Mouse (Mus musculus) erythroblast, embryonic 14.5 days (primary cell): Measurements from ENCODE around the gene Emx1. TPM values are rescaled to one million over a fixed set of nuclear protein-coding genes. Genes with fewer than 3 reads are reported as not detected.

ENCODE experiments used
- H3K27me3 ChIP-seq: 2 replicates; pipeline ENCODE4 v1.6.1; 2012; ENCODE audit warnings: inconsistent platforms; ENCODE audit not compliant: control insufficient read depth
- H3K36me3 ChIP-seq: 2 replicates; pipeline ENCODE4 v1.6.1; 2012; ENCODE audit warnings: mild to moderate bottlenecking, inconsistent platforms; ENCODE audit not compliant: control insufficient read depth
- H3K4me1 ChIP-seq: 2 replicates; pipeline ENCODE4 v1.6.1; 2012; ENCODE audit warnings: inconsistent platforms; ENCODE audit not compliant: control insufficient read depth
- H3K4me3 ChIP-seq: replicated peaks from 2 replicates; pipeline ENCODE3; 2012; ENCODE audit warnings: moderate library complexity, mild to moderate bottlenecking, inconsistent platforms
- H3K9me3 ChIP-seq: 2 replicates; pipeline ENCODE4 v1.6.1; 2012; ENCODE audit warnings: low read length, inconsistent platforms, mixed read lengths; ENCODE audit not compliant: control insufficient read depth
- GATA1 ChIP-seq: IDR thresholded peaks from 2 replicates; pipeline ENCODE4 v1.6.1; 2012; ENCODE audit warnings: low read length, inconsistent platforms, mixed read lengths
- TAL1 ChIP-seq: IDR thresholded peaks from 3 replicates; pipeline ENCODE4 v1.6.1; 2012; ENCODE audit warnings: low read length, inconsistent platforms, mixed read lengths
- polyA plus RNA-seq: library from polyadenylated mRNA; stranded (reverse); fragments of >175 nt; gene quantifications from 2 replicates; pipeline ENCODE4 v1.2.3, GENCODE M21; 2012

The Emx1 gene
- polyA plus RNA-seq, 1 experiment, result not detected

DNA sequence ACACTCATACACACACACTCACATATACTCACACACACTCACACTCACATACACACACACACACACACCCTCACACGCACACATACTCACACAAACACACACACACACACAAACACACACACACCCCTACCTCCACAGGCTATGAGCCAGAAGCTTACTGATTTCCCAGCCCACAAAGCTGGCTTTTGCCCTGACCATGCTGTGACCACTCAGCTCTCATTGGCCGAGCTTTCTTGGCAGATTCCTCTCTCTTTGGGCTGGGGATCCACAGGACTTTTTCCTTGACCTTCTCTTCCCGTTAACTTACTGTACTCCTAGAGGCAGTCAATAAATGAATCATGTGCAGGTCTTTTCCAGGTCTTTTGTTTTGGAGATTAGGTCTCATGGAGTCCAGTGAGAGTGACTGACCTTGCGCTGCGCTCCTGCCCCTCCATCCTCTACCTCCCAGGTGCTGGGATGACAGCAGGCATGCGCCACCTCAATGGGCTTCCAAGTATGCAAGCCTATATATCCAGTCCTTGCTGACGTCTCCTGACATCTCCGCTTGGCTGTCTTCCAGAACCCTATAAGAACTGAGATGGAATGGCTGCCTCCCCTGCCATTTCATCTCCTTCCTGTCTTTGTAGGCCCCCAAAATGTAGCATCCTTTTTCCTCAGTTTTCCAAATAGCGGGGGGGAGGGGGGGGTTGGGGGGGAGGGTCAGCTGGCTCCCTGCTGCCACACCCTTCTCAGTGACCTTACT, 22.2 kb downstream of the Emx1 start:
- H3K9me3 ChIP-seq, result no peaks in the 10 kb centered on the region
- H3K27me3 ChIP-seq, result peaks cover 9% of the 10 kb centered on the region; the same call in 1 of the 2 replicates

DNA sequence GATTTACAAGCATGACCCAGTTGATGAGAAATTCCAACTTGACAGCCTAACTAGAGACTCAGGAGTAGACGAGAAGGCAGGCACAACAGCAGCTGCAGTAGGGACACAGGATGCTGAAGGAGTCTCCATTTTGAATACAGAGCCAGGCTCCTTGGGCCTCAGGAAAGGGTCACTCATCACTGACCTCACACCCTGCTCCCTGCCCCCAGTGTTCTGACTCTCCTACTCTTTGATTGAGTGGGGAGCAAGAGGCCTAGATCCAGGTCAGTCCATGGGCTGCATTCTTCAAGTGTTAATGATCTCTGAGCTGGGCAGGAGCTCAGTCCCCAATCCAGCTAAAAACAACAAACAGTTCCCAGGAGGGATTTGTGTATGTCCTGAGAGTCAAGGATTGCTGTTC, 23.4 kb downstream of the Emx1 start:
- TF ChIP-seq GATA1 (no peak), TAL1 (no peak)
- Histone ChIP-seq H3K36me3 (no peaks in the 10 kb centered on the region), H3K9me3 (no peaks in the 10 kb centered on the region), H3K27me3 (peaks cover 5% of the 10 kb centered on the region; the same call in 1 of the 2 replicates), H3K4me3 (no peak overlapping the region), H3K4me1 (no peaks in the 10 kb centered on the region)

More for the DNA sequence above, 22.2 kb downstream of the Emx1 start:
- no peak overlapping the region for H3K4me3 ChIP-seq
- H3K36me3 ChIP-seq, result no peaks in the 10 kb centered on the region
- no peak for TF ChIP-seq TAL1
- no peak for TF ChIP-seq GATA1
- H3K4me1 ChIP-seq, result no peaks in the 10 kb centered on the region

DNA sequence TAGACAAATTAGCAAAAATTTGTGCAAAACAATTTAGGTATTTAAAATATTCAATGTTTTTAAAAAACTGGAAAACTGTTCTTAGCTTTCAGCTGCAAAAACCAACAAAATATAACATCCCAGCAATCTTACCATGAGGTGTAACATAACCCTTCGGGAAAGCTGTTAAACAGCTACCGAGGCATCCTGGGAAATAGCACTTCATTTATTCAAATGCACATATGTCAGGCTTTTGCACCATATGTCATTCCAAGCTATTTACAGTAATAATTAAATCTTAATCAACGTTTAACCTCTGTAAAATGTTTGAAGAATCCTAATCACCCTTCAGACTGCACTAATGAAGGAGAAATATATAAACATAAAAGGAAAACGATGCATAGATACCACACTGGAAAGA, 31.0 kb downstream of the Emx1 start:
- TF ChIP-seq GATA1 (no peak), TAL1 (no peak)
- Histone ChIP-seq H3K4me1 (no peaks in the 10 kb centered on the region), H3K9me3 (no peaks in the 10 kb centered on the region), H3K36me3 (no peaks in the 10 kb centered on the region), H3K27me3 (no peaks in the 10 kb centered on the region), H3K4me3 (no peak overlapping the region)

DNA sequence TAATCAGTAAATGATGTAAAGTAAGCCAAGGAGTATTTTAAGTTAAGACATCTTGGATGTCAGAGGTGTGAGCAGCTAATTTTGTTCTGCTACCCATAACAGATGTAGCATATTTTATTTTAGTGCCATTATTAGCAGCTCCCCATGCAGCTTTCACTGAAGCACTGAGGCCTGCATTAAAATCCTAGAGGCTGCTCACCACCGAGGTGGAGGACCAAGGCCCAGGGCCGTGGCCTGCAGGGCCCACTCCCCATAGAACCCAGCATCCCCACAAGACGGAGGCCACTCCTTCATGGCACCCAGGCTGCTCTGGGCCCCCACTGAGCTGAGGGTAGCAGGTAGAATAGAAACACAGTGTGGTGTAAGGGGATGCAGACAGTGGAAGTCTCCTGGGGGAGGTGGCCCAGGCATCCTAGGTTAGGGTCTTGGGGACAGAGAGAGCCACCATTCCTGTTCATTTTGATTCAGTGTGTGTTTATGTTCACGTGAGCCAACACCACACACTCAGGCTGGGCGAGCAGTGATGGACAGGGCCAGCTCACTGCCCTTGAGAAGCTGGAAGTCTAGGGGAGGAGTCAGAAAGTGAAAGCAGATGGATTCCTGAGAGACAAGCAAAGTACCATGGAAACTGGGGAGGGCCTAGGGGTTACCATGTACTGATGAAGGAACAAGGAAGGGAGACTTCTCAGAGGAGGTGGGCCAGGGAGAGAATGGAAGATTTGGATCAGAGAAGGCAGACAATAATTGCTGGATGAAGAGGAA, 31.6 kb downstream of the Emx1 start:
- TF ChIP-seq GATA1 (no peak), TAL1 (no peak)
- H3K4me3 ChIP-seq, result no peak overlapping the region
- H3K27me3 ChIP-seq, result no peaks in the 10 kb centered on the region
- no peaks in the 10 kb centered on the region for H3K4me1 ChIP-seq
- no peaks in the 10 kb centered on the region for H3K36me3 ChIP-seq
- no peaks in the 10 kb centered on the region for H3K9me3 ChIP-seq

DNA sequence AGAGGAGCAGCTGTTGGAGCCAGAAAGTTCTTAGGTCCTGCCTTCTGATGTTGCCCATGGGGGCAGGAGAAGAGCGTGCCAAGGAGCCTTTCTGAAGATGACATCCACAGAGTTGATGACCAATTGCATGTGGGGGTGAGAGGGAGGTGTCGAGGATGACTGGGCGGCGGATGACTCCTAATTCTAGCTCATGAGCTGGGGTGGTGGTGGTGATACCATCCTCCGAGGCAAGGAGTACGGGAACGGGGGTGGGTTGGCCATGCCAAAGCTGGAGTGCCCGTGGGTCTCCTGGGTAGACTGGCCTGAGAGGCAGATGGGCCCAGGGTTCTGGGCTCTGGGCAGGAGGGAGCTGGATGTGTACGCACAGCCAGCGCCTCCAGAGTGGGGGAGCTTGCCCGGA, 32.5 kb downstream of the Emx1 start:
- H3K27me3 ChIP-seq, result no peaks in the 10 kb centered on the region
- H3K4me3 ChIP-seq, result no peak overlapping the region
- TF ChIP-seq GATA1, result no peak
- no peaks in the 10 kb centered on the region for H3K4me1 ChIP-seq
- no peaks in the 10 kb centered on the region for H3K9me3 ChIP-seq
- H3K36me3 ChIP-seq, result no peaks in the 10 kb centered on the region

DNA sequence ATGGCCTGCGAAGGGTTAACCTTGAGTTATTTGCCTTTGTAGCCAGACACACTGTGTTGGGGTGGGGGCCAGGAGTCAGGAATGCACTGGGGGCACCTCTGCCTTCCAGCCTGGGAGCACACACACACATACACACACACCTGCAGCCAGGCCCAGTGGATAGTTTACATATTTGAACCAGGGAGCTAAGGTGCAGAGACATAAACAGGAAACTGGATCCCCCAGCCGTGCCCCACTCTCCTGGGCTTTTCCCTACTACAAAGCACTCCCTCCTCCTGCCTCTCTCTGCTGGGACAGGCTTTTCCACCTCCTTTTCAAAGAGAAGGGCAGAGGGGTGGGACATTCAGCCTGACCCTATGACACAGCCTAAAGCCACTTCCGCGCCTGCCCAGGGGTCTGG, 33.7 kb downstream of the Emx1 start:
- Histone ChIP-seq H3K9me3 (no peaks in the 10 kb centered on the region), H3K27me3 (no peaks in the 10 kb centered on the region), H3K36me3 (no peaks in the 10 kb centered on the region), H3K4me3 (no peak overlapping the region), H3K4me1 (no peaks in the 10 kb centered on the region)
- no peak for TF ChIP-seq TAL1

DNA sequence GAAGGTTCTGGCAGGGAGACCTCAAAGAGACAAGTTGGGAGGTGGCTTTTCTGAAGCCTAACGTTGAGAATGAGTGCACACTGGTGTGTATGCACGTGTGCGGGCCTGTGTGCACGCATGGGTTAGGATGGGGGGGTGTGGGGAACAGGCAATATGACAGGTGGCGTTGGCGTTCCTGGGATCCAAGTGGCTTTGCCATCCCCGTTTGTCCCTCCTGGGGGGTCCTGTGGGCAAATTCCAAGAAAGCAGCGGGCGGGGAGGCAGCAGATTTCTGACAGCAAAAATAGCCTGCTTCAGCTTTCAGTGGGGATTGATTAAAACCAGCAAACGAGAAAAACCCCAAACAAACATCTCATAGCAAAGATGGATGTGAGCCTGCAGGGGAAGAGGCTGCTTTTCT, 35.3 kb downstream of the Emx1 start:
- Histone ChIP-seq H3K27me3 (no peaks in the 10 kb centered on the region), H3K9me3 (no peaks in the 10 kb centered on the region), H3K36me3 (no peaks in the 10 kb centered on the region), H3K4me1 (no peaks in the 10 kb centered on the region), H3K4me3 (no peak overlapping the region)
- TF ChIP-seq GATA1, result no peak
- no peak for TF ChIP-seq TAL1

DNA sequence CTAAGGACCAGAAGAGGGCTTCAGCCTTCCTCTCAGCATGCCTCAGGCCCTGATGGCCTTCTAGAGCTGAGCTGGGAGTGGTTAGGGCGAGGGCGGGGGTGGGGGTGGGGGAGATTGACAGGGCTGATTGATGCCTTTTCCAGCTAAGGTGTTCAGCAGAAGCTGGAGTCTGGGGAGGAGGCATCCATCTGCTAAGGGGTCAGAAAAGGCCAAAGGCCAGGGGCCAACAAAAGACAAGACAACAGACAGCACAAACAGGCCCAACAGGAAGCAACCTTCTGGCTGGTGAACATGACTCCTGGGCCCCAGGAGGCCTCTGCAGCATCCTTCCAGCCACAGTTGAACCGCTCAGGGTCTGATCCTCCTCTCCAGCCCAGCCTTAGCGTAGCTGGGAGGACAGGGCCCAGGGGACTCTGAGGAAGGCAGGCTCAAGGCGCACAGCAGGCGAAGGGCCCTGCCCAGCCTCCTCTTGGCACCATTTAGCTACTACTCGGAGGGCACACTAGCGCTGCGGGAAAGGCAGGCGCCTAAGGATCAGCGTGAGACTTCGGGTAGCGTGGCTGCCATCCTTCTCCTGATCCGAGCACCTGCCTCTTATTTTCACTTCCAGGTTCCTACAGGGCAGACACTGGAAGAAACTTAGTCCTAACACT, 36.4 kb downstream of the Emx1 start:
- TF ChIP-seq TAL1 (no peak), GATA1 (no peak)
- H3K36me3 ChIP-seq, result no peaks in the 10 kb centered on the region
- no peaks in the 10 kb centered on the region for H3K27me3 ChIP-seq
- H3K4me3 ChIP-seq, result no peak overlapping the region
- H3K4me1 ChIP-seq, result no peaks in the 10 kb centered on the region
- H3K9me3 ChIP-seq, result no peaks in the 10 kb centered on the region

DNA sequence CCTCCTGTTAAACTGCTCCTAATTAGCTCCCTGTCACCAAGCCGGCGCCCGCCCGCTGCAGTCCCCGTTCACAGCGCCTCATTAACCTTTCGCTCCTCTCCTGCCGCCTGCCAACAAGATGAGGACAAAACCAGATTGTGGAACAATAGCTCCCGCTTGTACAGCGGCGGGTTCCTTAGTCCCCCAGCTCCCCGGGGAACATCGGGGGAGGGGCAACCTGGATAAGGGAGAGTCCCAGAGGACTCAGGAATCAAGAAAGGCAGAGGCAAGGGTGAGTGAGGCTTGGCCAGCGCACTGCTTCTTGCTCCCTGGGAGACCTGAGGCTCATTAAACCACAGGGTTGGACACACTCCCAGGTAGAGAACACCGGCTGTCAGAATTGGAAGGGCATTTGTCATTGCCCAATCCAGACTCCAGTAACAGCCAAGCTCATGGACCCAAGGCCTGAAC, 37.2 kb downstream of the Emx1 start:
- Histone ChIP-seq H3K4me3 (no peak overlapping the region), H3K9me3 (no peaks in the 10 kb centered on the region), H3K4me1 (no peaks in the 10 kb centered on the region), H3K27me3 (no peaks in the 10 kb centered on the region), H3K36me3 (no peaks in the 10 kb centered on the region)
- TF ChIP-seq TAL1 (no peak), GATA1 (no peak)
